ENCODE assay signal across 33 mouse cellular contexts in the genomic region with DNA sequence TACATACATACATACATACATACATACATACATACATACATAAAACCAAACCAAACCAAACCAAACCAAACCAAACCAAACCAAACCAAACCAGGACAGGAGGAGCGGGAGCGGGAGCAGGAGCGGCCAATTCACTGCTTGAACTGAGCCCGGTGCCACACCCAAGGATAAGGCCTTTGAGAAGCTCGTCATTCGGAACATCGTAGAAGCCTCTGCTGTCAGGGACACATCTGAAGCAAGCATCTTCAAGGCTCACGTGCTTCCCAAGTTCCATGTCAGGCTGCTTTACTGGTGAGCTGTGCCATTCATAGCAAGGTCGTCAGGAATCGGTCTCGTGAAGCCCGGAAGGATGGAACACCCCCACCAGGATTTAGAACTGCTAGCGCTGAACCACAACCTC. TPM values are rescaled to one million over a fixed set of nuclear protein-coding genes. Genes with fewer than 3 reads are reported as not detected.
"Had no signal": no experiment of that assay in that cellular context is flagged by ENCODE, and none has a peak within 500 bp of the region (broad histone marks: within the 10 kb centered on the region; RNA-seq: fewer than 3 reads in every experiment).

No protein-coding gene starts in this region.

- H3K36me3 ChIP-seq: heart, embryonic 13.5 days; heart, embryonic 15.5 days; hindbrain, embryonic 13.5 days; hindbrain, embryonic 15.5 days; kidney, embryonic 15.5 days; limb, embryonic 10.5 days; limb, embryonic 12.5 days; liver, embryonic 13.5 days; liver, embryonic 15.5 days had no signal

- H3K4me3 ChIP-seq: heart, adult 2 months; heart, embryonic 13.5 days; heart, embryonic 15.5 days; hindbrain, embryonic 13.5 days; hindbrain, embryonic 15.5 days; kidney, embryonic 15.5 days; limb, embryonic 10.5 days; limb, embryonic 12.5 days; liver, embryonic 13.5 days; liver, embryonic 15.5 days had no signal

- H3K27ac ChIP-seq: heart, adult 2 months; heart, embryonic 13.5 days; heart, embryonic 15.5 days; hindbrain, embryonic 13.5 days; hindbrain, embryonic 15.5 days; hindbrain, postnatal 0 days; kidney, embryonic 15.5 days; kidney, postnatal 0 days; limb, embryonic 10.5 days; limb, embryonic 12.5 days; liver, embryonic 13.5 days; liver, embryonic 15.5 days had no signal

- DNase-seq: gastrocnemius, postnatal 14 days; gastrocnemius, postnatal 36 days; heart, adult 11 months; heart, adult 2 months; heart, postnatal 14 days; heart, postnatal 36 days; kidney, adult 11 months; kidney, adult 2 months; kidney, adult 9 months; kidney, postnatal 14 days; kidney, postnatal 36 days; layer of hippocampus, adult 9-11 months; layer of hippocampus, postnatal 36 days; liver; liver, embryonic 13.5 days had no signal

- H3K4me1 ChIP-seq: heart, embryonic 13.5 days; heart, embryonic 15.5 days; hindbrain, embryonic 13.5 days; hindbrain, embryonic 15.5 days; kidney, embryonic 15.5 days; limb, embryonic 10.5 days; limb, embryonic 12.5 days; liver, embryonic 13.5 days; liver, embryonic 15.5 days had no signal

- H3K9me3 ChIP-seq: heart, embryonic 13.5 days; heart, embryonic 15.5 days; hindbrain, embryonic 13.5 days; hindbrain, embryonic 15.5 days; kidney, embryonic 15.5 days; limb, embryonic 10.5 days; limb, embryonic 12.5 days; liver, embryonic 13.5 days; liver, embryonic 15.5 days had no signal

- H3K27me3 ChIP-seq: heart, embryonic 13.5 days; heart, embryonic 15.5 days; hindbrain, embryonic 13.5 days; hindbrain, embryonic 15.5 days; kidney, embryonic 15.5 days; limb, embryonic 12.5 days; liver, embryonic 13.5 days; liver, embryonic 15.5 days had no signal

RNA-seq across cellular contexts. Expression of a gene that starts 20.6 kb away (rescaled TPM):
- total RNA-seq: gastrocnemius, adult 18-20 months; gastrocnemius, adult 8-10 months; gastrocnemius, postnatal 14 days; gastrocnemius, postnatal 36 days; heart, adult 2 months; heart, postnatal 14 days; heart, postnatal 36 days; hematopoietic stem cell, adult 5-6 weeks; hindbrain, postnatal 0 days; layer of hippocampus, adult 18-20 months; layer of hippocampus, postnatal 14 days; layer of hippocampus, postnatal 36 days; left cerebral cortex, adult 18-20 months; left cerebral cortex, postnatal 14 days; left cerebral cortex, postnatal 36 days had no signal
